Mouse (Mus musculus) cerebellum, adult 2 months (tissue): ENCODE data around the gene Msi2.

Experiments
- CTCF ChIP-seq: fragments of 200-500 bp; IDR thresholded peaks from 2 replicates; pipeline ENCODE4 v1.5.1; 2011; ENCODE audit warnings: low read depth, mild to moderate bottlenecking, control low read depth, low read length, moderate library complexity, borderline replicate concordance; ENCODE audit not compliant: insufficient read depth
- POLR2A ChIP-seq: fragments of 200-500 bp; IDR thresholded peaks from 2 replicates; pipeline ENCODE4 v1.6.1; 2011; ENCODE audit warnings: low read length, control low read depth, borderline replicate concordance; ENCODE audit not compliant: insufficient read depth

GRCm38 (mm10) chr11:88463951-88464350, 254.4 kb downstream of the Msi2 start:
- no peak for TF ChIP-seq CTCF
- TF ChIP-seq POLR2A: no peak
